Mouse (Mus musculus) limb, embryonic 10.5 days (tissue): ENCODE measurements around the gene Unc5cl. TPM values are rescaled to one million over a fixed set of nuclear protein-coding genes. Genes with fewer than 3 reads are reported as not detected.

Source experiments
- DNase-seq: peaks from one replicate; pipeline ENCODE4 v3.0.0-alpha.2; 2017; ENCODE audit warnings: low spot score
- H3K27ac ChIP-seq: fragments of 300-500 bp; sonication (generic); 2 replicates; pipeline ENCODE4 v1.5.1; 2016; ENCODE audit warnings: mild to moderate bottlenecking
- H3K27me3 ChIP-seq: fragments of 300-500 bp; sonication (generic); 2 replicates; pipeline ENCODE4 v1.6.1; 2016; ENCODE audit warnings: low read depth, mild to moderate bottlenecking; ENCODE audit not compliant: poor library complexity, severe bottlenecking
- H3K36me3 ChIP-seq: fragments of 300-500 bp; sonication (generic); 2 replicates; pipeline ENCODE4 v1.6.1; 2016; ENCODE audit warnings: mild to moderate bottlenecking, moderate library complexity
- H3K4me1 ChIP-seq: fragments of 300-500 bp; sonication (generic); 2 replicates; pipeline ENCODE4 v1.6.1; 2016
- H3K4me3 ChIP-seq: fragments of 300-500 bp; sonication (generic); 2 replicates; pipeline ENCODE4 v1.5.1; 2016; ENCODE audit warnings: mild to moderate bottlenecking, moderate library complexity
- H3K9me3 ChIP-seq: fragments of 300-500 bp; sonication (generic); replicated peaks from 2 replicates; pipeline ENCODE4 v1.6.1; 2016; ENCODE audit warnings: mild to moderate bottlenecking
- WGBS: fragments of 180-500 bp; shearing (Covaris S2); methylation state at CpG from one replicate; pipeline ENCODE4 v1.1.7; 2016; 5-methylcytosine and 5-hydroxymethylcytosine counted together
- polyA plus RNA-seq: library from polyadenylated mRNA; unstranded; fragments of >200 nt; fragmentation: Nextera tagmentation; extraction: Ambion mirVana; gene quantifications from 2 replicates; pipeline ENCODE4 v1.2.1, GENCODE M21; 2016

Gene Unc5cl
- polyA plus RNA-seq, 1 experiment from 2014 or later, result 0.13 TPM

GRCm38 (mm10) chr17:48542733-48543132 is 88.0 kb downstream of the Unc5cl start:
- no peaks in the 10 kb centered on the region for H3K9me3 ChIP-seq
- H3K36me3 ChIP-seq, result no peaks in the 10 kb centered on the region
- no peaks in the 10 kb centered on the region for H3K27me3 ChIP-seq
- H3K4me3 ChIP-seq, result no peak overlapping the region
- DNase-seq, result no peak
- H3K4me1 ChIP-seq, result peaks cover 17% of the 10 kb centered on the region
- H3K27ac ChIP-seq, result no peak overlapping the region
- 90% methylated on average over 11 of the region's 11 CpGs for WGBS

- DNase-seq, result no peak
- Histone ChIP-seq H3K27me3 (no peaks in the 10 kb centered on the region), H3K4me1 (peaks cover 17% of the 10 kb centered on the region), H3K36me3 (no peaks in the 10 kb centered on the region), H3K27ac (no peak overlapping the region; the same call in 1 of the 2 replicates), H3K4me3 (no peak overlapping the region), H3K9me3 (no peaks in the 10 kb centered on the region)
- 75% methylated on average over 15 of the region's 15 CpGs for WGBS
Observed at GRCm38 (mm10) chr17:48543301-48543765, 88.6 kb downstream of the Unc5cl start.

- Histone ChIP-seq H3K27ac (no peak overlapping the region), H3K36me3 (no peaks in the 10 kb centered on the region), H3K9me3 (no peaks in the 10 kb centered on the region), H3K4me3 (no peak overlapping the region), H3K27me3 (no peaks in the 10 kb centered on the region), H3K4me1 (peaks cover 17% of the 10 kb centered on the region)
- no peak for DNase-seq
- 53% methylated on average over 9 of the region's 9 CpGs for WGBS
Observed at GRCm38 (mm10) chr17:48544722-48545121, 90.0 kb downstream of the Unc5cl start.

GRCm38 (mm10) chr17:48545223-48545943 is 90.7 kb downstream of the Unc5cl start:
- no peaks in the 10 kb centered on the region for H3K36me3 ChIP-seq
- peak; percentile 35 for DNase-seq
- H3K27me3 ChIP-seq, result no peaks in the 10 kb centered on the region
- H3K9me3 ChIP-seq, result no peaks in the 10 kb centered on the region
- peaks cover 17% of the 10 kb centered on the region for H3K4me1 ChIP-seq
- 0 out of 2 replicates have a peak overlapping the region, but pooled peaks have one; percentile 10 for H3K4me3 ChIP-seq
- H3K27ac ChIP-seq, result peak overlapping the region; percentile 10; the same call in 1 of the 2 replicates
- 72% methylated on average over 28 of the region's 28 CpGs for WGBS

- 90% methylated on average over 11 of the region's 11 CpGs for WGBS
- no peaks in the 10 kb centered on the region for H3K27me3 ChIP-seq
- no peak overlapping the region for H3K4me3 ChIP-seq
- H3K4me1 ChIP-seq, result peaks cover 17% of the 10 kb centered on the region
- no peaks in the 10 kb centered on the region for H3K9me3 ChIP-seq
- no peak for DNase-seq
- no peaks in the 10 kb centered on the region for H3K36me3 ChIP-seq
- H3K27ac ChIP-seq, result no peak overlapping the region
Observed at GRCm38 (mm10) chr17:48546036-48546435, 91.3 kb downstream of the Unc5cl start.

- Histone ChIP-seq H3K9me3 (no peaks in the 10 kb centered on the region), H3K4me1 (peaks cover 17% of the 10 kb centered on the region), H3K27ac (no peak overlapping the region), H3K4me3 (no peak overlapping the region), H3K27me3 (no peaks in the 10 kb centered on the region), H3K36me3 (no peaks in the 10 kb centered on the region)
- no peak for DNase-seq
- WGBS, result 86% methylated on average over 6 of the region's 6 CpGs
Observed at GRCm38 (mm10) chr17:48547668-48548067, 93.0 kb downstream of the Unc5cl start.

- H3K4me1 ChIP-seq, result peaks cover 8% of the 10 kb centered on the region; the same call in 1 of the 2 replicates
- H3K9me3 ChIP-seq, result no peaks in the 10 kb centered on the region
- 94% methylated on average over 4 of the region's 4 CpGs for WGBS
- H3K36me3 ChIP-seq, result no peaks in the 10 kb centered on the region
- no peak for DNase-seq
- no peak overlapping the region for H3K27ac ChIP-seq
- no peaks in the 10 kb centered on the region for H3K27me3 ChIP-seq
- no peak overlapping the region for H3K4me3 ChIP-seq
Observed at GRCm38 (mm10) chr17:48551788-48552531, 97.3 kb downstream of the Unc5cl start.

GRCm38 (mm10) chr17:48552532-48552915 is 97.8 kb downstream of the Unc5cl start:
- Histone ChIP-seq H3K9me3 (no peaks in the 10 kb centered on the region), H3K27me3 (no peaks in the 10 kb centered on the region), H3K36me3 (no peaks in the 10 kb centered on the region), H3K27ac (no peak overlapping the region), H3K4me3 (no peak overlapping the region), H3K4me1 (peaks cover 8% of the 10 kb centered on the region; the same call in 1 of the 2 replicates)
- 93% methylated on average over 3 of the region's 3 CpGs for WGBS
- DNase-seq, result no peak

GRCm38 (mm10) chr17:48556223-48556962 is 101.7 kb downstream of the Unc5cl start:
- Histone ChIP-seq H3K27ac (no peak overlapping the region), H3K4me1 (peaks cover 8% of the 10 kb centered on the region; the same call in 1 of the 2 replicates), H3K36me3 (no peaks in the 10 kb centered on the region), H3K9me3 (no peaks in the 10 kb centered on the region), H3K27me3 (no peaks in the 10 kb centered on the region), H3K4me3 (no peak overlapping the region)
- 41% methylated on average over 9 of the region's 9 CpGs for WGBS
- DNase-seq, result no peak

GRCm38 (mm10) chr17:48557823-48558715 is 103.4 kb downstream of the Unc5cl start:
- no peaks in the 10 kb centered on the region for H3K27me3 ChIP-seq
- H3K27ac ChIP-seq, result no peak overlapping the region
- H3K4me1 ChIP-seq, result peaks cover 8% of the 10 kb centered on the region; the same call in 1 of the 2 replicates
- no peak for DNase-seq
- 90% methylated on average over 7 of the region's 7 CpGs for WGBS
- H3K36me3 ChIP-seq, result no peaks in the 10 kb centered on the region
- no peaks in the 10 kb centered on the region for H3K9me3 ChIP-seq
- H3K4me3 ChIP-seq, result no peak overlapping the region

GRCm38 (mm10) chr17:48564931-48565330 is 110.2 kb downstream of the Unc5cl start:
- Histone ChIP-seq H3K4me3 (no peak overlapping the region), H3K4me1 (no peaks in the 10 kb centered on the region), H3K36me3 (no peaks in the 10 kb centered on the region), H3K27ac (no peak overlapping the region), H3K27me3 (no peaks in the 10 kb centered on the region), H3K9me3 (no peaks in the 10 kb centered on the region)
- WGBS, result 94% methylated on average over 8 of the region's 8 CpGs
- DNase-seq, result no peak

- Histone ChIP-seq H3K27me3 (no peaks in the 10 kb centered on the region), H3K36me3 (no peaks in the 10 kb centered on the region), H3K4me1 (no peaks in the 10 kb centered on the region), H3K4me3 (no peak overlapping the region), H3K9me3 (no peaks in the 10 kb centered on the region), H3K27ac (no peak overlapping the region)
- WGBS, result 87% methylated on average over 4 of the region's 4 CpGs
- no peak for DNase-seq
Observed at GRCm38 (mm10) chr17:48569656-48570055, 115.0 kb downstream of the Unc5cl start.
